Mouse (Mus musculus) kidney, embryonic 16.5 days (tissue): ENCODE results near the gene Tmeff1. TPM values are rescaled to one million over a fixed set of nuclear protein-coding genes. Genes with fewer than 3 reads are reported as not detected.

Source experiments
- ATAC-seq: fragments of 200-750 bp; cut with Nextera tagmentation; 2 replicates; pipeline ENCODE4 v1.8.0; 2017; ENCODE audit warnings: moderate TSS enrichment; ENCODE audit not compliant: low FRiP score, low TSS enrichment
- H3K27ac ChIP-seq: fragments of 300-500 bp; sonication (generic); 2 replicates; pipeline ENCODE4 v1.5.1; 2014; ENCODE audit warnings: low read length
- H3K27me3 ChIP-seq: fragments of 300-500 bp; sonication (generic); 2 replicates; pipeline ENCODE4 v1.6.1; 2014; ENCODE audit warnings: low read length, control low read depth, mixed read lengths; ENCODE audit not compliant: insufficient read depth
- H3K36me3 ChIP-seq: fragments of 300-500 bp; sonication (generic); 2 replicates; pipeline ENCODE4 v1.6.1; 2014; ENCODE audit warnings: low read length, control low read depth, mixed read lengths; ENCODE audit not compliant: insufficient read depth
- H3K4me1 ChIP-seq: fragments of 300-500 bp; sonication (generic); 2 replicates; pipeline ENCODE4 v1.6.1; 2014; ENCODE audit warnings: low read length, control low read depth, mixed read lengths; ENCODE audit not compliant: insufficient read depth
- H3K4me2 ChIP-seq: fragments of 300-500 bp; sonication (generic); replicated peaks from 2 replicates; pipeline ENCODE4 v1.6.1; 2014; ENCODE audit warnings: low read depth, low read length
- H3K4me3 ChIP-seq: fragments of 300-500 bp; sonication (generic); 2 replicates; pipeline ENCODE4 v1.5.1; 2014; ENCODE audit warnings: mild to moderate bottlenecking, low read length
- H3K9ac ChIP-seq: fragments of 300-500 bp; sonication (generic); replicated peaks from 2 replicates; pipeline ENCODE4 v1.6.1; 2014; ENCODE audit warnings: low read length
- H3K9me3 ChIP-seq: fragments of 300-500 bp; sonication (generic); 2 replicates; pipeline ENCODE4 v1.6.1; 2016; ENCODE audit warnings: low read length, control low read depth
- WGBS: fragments of 180-500 bp; shearing (Covaris S2); extraction: QIAGEN DNeasy Blood & Tissue Kit; methylation state at CpG from one replicate; pipeline ENCODE4 v1.1.7; 2014; 5-methylcytosine and 5-hydroxymethylcytosine counted together
- polyA plus RNA-seq: library from polyadenylated mRNA; unstranded; fragments of >200 nt; fragmentation: Nextera tagmentation; extraction: Ambion mirVana; gene quantifications from 2 replicates; pipeline ENCODE4 v1.2.1, GENCODE M21; 2015

Tmeff1 gene
- polyA plus RNA-seq, 1 experiment from 2014 or later, result 19.8 TPM

- Histone ChIP-seq H3K27me3 (no peaks in the 10 kb centered on the region), H3K4me2 (no peak overlapping the region), H3K9ac (no peak overlapping the region), H3K4me3 (no peak overlapping the region), H3K27ac (no peak overlapping the region), H3K4me1 (peaks cover 9% of the 10 kb centered on the region; the same call in 1 of the 2 replicates), H3K36me3 (no peaks in the 10 kb centered on the region), H3K9me3 (no peaks in the 10 kb centered on the region)
- WGBS, result 40% methylated on average over 7 of the region's 7 CpGs
- peak; percentile 72; the same call in 1 of the 2 replicates for ATAC-seq
These were observed 106.9 kb downstream of the Tmeff1 start for GRCm38 (mm10) chr4:48691793-48692437.

GRCm38 (mm10) chr4:48692736-48693292, 107.8 kb downstream of the Tmeff1 start:
- ATAC-seq, result no peak
- 42% methylated on average over 9 of the region's 9 CpGs for WGBS

GRCm38 (mm10) chr4:48696706-48697105, 111.7 kb downstream of the Tmeff1 start:
- no peak overlapping the region for H3K4me3 ChIP-seq
- H3K27ac ChIP-seq, result no peak overlapping the region
- ATAC-seq, result no peak
- H3K36me3 ChIP-seq, result no peaks in the 10 kb centered on the region
- no peak overlapping the region for H3K4me2 ChIP-seq
- no peak overlapping the region for H3K9ac ChIP-seq
- no peaks in the 10 kb centered on the region for H3K9me3 ChIP-seq
- peaks cover 9% of the 10 kb centered on the region; the same call in 1 of the 2 replicates for H3K4me1 ChIP-seq
- H3K27me3 ChIP-seq, result no peaks in the 10 kb centered on the region
- WGBS, result 92% methylated on average over 3 of the region's 3 CpGs

More at GRCm38 (mm10) chr4:48692736-48693292, 107.8 kb downstream of the Tmeff1 start:
- Histone ChIP-seq H3K9ac (no peak overlapping the region), H3K4me3 (no peak overlapping the region), H3K27ac (no peak overlapping the region), H3K36me3 (no peaks in the 10 kb centered on the region), H3K9me3 (no peaks in the 10 kb centered on the region), H3K4me1 (peaks cover 9% of the 10 kb centered on the region; the same call in 1 of the 2 replicates), H3K27me3 (no peaks in the 10 kb centered on the region), H3K4me2 (no peak overlapping the region)

DNA sequence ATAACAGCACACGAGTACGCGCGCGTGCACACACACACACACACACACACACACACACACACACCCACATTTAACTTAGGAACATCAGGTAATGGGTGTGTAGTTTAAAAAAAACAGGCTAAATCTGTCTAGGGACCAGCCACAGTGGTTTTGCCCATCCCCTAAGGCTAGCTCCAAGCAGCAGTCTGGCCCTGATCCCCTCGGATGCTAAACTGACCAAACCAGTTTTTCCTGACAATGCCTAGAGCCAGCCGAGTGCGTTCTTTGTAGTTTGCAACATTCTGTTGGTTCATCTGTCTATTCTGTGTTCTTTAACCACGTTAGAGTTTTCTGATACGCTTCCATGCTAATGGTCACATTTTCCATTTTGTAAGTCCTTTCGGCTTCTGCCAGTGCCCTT, 112.3 kb downstream of the Tmeff1 start:
- Histone ChIP-seq H3K27ac (no peak overlapping the region), H3K9me3 (no peaks in the 10 kb centered on the region), H3K36me3 (no peaks in the 10 kb centered on the region), H3K4me3 (no peak overlapping the region), H3K4me1 (peaks cover 6% of the 10 kb centered on the region; the same call in 1 of the 2 replicates), H3K27me3 (no peaks in the 10 kb centered on the region), H3K9ac (no peak overlapping the region), H3K4me2 (no peak overlapping the region)
- no peak for ATAC-seq
- WGBS, result 62% methylated on average over 11 of the region's 11 CpGs

Other genes starting within 250 kb of the Tmeff1 start
- 56.9 and 57.5 TPM in 2 replicates for gene Tex10, start 111.7 kb upstream of the Tmeff1 start, polyA plus RNA-seq
- 28.8 and 29.5 TPM in 2 replicates for gene Msantd3, start 45.2 kb upstream of the Tmeff1 start, polyA plus RNA-seq
- gene Cavin4, start 78.3 kb downstream of the Tmeff1 start, polyA plus RNA-seq, result 0.82 and 1.3 TPM in 2 replicates